Mouse (Mus musculus) brain, embryonic 14.5 days (tissue): ENCODE measurements at regions not wholly inside any gene's neighbourhood (a gene's known extent, or its start where the extent isn't known, plus 50 kb on each side); places are given as distances from the start of the nearest gene placed in this dataset.

Experiments used
- CTCF ChIP-seq: fragments of 200-500 bp; IDR thresholded peaks from 2 replicates; pipeline ENCODE4 v1.5.1; 2012; ENCODE audit warnings: inconsistent platforms, mild to moderate bottlenecking, moderate library complexity, borderline replicate concordance; ENCODE audit not compliant: insufficient read depth, insufficient read length; ENCODE audit errors: extremely low read depth
- POLR2A ChIP-seq: fragments of 200-500 bp; IDR thresholded peaks from 2 replicates; pipeline ENCODE4 v1.6.1; 2012; ENCODE audit warnings: mild to moderate bottlenecking, inconsistent platforms, borderline replicate concordance; ENCODE audit not compliant: poor library complexity, insufficient read depth, insufficient read length, severe bottlenecking; ENCODE audit errors: extremely low read depth

GRCm38 (mm10) chr4:33662965-33663364, 261.4 kb upstream of the Cnr1 start:
- no peak for TF ChIP-seq CTCF
- no peak for TF ChIP-seq POLR2A
